Mouse (Mus musculus) C2C12 (cell line): ENCODE measurements around the gene Bclaf3.

ENCODE experiments used
- CEBPB ChIP-seq: IDR thresholded peaks from one replicate; pipeline ENCODE4 v1.6.1; 2011; ENCODE audit warnings: low read depth, mild to moderate bottlenecking, control low read depth, moderate library complexity
- CTCF ChIP-seq: IDR thresholded peaks from one replicate; pipeline ENCODE4 v1.5.1; 2011; ENCODE audit not compliant: control insufficient read depth, insufficient read depth, insufficient read length
- MAX ChIP-seq: IDR thresholded peaks from one replicate; pipeline ENCODE4 v1.6.1; 2011; ENCODE audit warnings: mild to moderate bottlenecking, control low read depth
- MYOD1 ChIP-seq: IDR thresholded peaks from one replicate; pipeline ENCODE4 v1.6.1; 2011; ENCODE audit warnings: low read depth; ENCODE audit not compliant: control insufficient read depth, insufficient read length
- MYOG ChIP-seq: IDR thresholded peaks from one replicate; pipeline ENCODE4 v1.6.1; 2011; ENCODE audit not compliant: control insufficient read depth, insufficient read length; ENCODE audit errors: extremely low read depth
- USF1 ChIP-seq: IDR thresholded peaks from one replicate; pipeline ENCODE4 v1.6.1; 2011; ENCODE audit warnings: low read depth, mild to moderate bottlenecking, control low read depth, moderate library complexity

- TF ChIP-seq MYOG (no peak), CTCF (no peak), MAX (no peak), MYOD1 (no peak), CEBPB (no peak), USF1 (no peak)
Measured at GRCm38 (mm10) chrX:159547093-159547492, 20.6 kb downstream of the Bclaf3 start.
